Mouse (Mus musculus): Measurements from ENCODE around the gene Pdgfc. TPM values are rescaled to one million over a fixed set of nuclear protein-coding genes. Genes with fewer than 3 reads are reported as not detected.
"Not testable (repeated sequence)": the region's sequence is repeated elsewhere in the genome, so short reads cannot be mapped to it uniquely, and the experiment has no call there.

The Pdgfc gene
- polyA plus RNA-seq, 1 experiment from 2014 or later, result 17.3 TPM

- no peak for ATAC-seq (ENCODE audit: low FRiP score)
- no peak overlapping the region for H3K9ac ChIP-seq (ENCODE audit: low read depth, low read length)
- 96% methylated on average over 1 of the region's 1 CpGs for WGBS
These were observed 84.4 kb downstream of the Pdgfc start for GRCm38 (mm10) chr3:81120664-81121063.

GRCm38 (mm10) chr3:81121731-81122130 lies 85.5 kb downstream of the Pdgfc start:
- Histone ChIP-seq H3K27me3 (ENCODE audit: control insufficient read depth, insufficient read depth, low read length) (no peaks in the 10 kb centered on the region), H3K9me3 (ENCODE audit: control insufficient read depth, low read length) (no peaks in the 10 kb centered on the region), H3K36me3 (ENCODE audit: control insufficient read depth, insufficient read depth, low read length) (no peaks in the 10 kb centered on the region), H3K4me2 (replicated peaks; ENCODE audit: low read depth, low read length) (no peak overlapping the region), H3K4me3 (ENCODE audit: low read depth, low read length) (no peak overlapping the region), H3K27ac (ENCODE audit: low read depth, low read length) (no peak overlapping the region), H3K4me1 (replicated peaks; ENCODE audit: control insufficient read depth, insufficient read depth, low read length) (no peaks in the 10 kb centered on the region), H3K9ac (ENCODE audit: low read depth, low read length) (no peak overlapping the region)
- DNase-seq (ENCODE audit: low spot score) (no peak), ATAC-seq (ENCODE audit: low FRiP score) (no peak)
- 89% methylated on average over 1 of the region's 1 CpGs for WGBS

More at GRCm38 (mm10) chr3:81120664-81121063, 84.4 kb downstream of the Pdgfc start:
- Histone ChIP-seq H3K27me3 (ENCODE audit: control insufficient read depth, insufficient read depth, low read length) (no peaks in the 10 kb centered on the region), H3K27ac (ENCODE audit: low read depth, low read length) (no peak overlapping the region), H3K36me3 (ENCODE audit: control insufficient read depth, insufficient read depth, low read length) (no peaks in the 10 kb centered on the region), H3K4me2 (replicated peaks; ENCODE audit: low read depth, low read length) (no peak overlapping the region), H3K4me1 (replicated peaks; ENCODE audit: control insufficient read depth, insufficient read depth, low read length) (no peaks in the 10 kb centered on the region), H3K4me3 (ENCODE audit: low read depth, low read length) (no peak overlapping the region), H3K9me3 (ENCODE audit: control insufficient read depth, low read length) (no peaks in the 10 kb centered on the region)
- DNase-seq (ENCODE audit: low spot score), result no peak

GRCm38 (mm10) chr3:81123461-81123860 lies 87.2 kb downstream of the Pdgfc start:
- Histone ChIP-seq H3K9me3 (ENCODE audit: control insufficient read depth, low read length) (no peaks in the 10 kb centered on the region), H3K4me3 (ENCODE audit: low read depth, low read length) (no peak overlapping the region), H3K27ac (ENCODE audit: low read depth, low read length) (no peak overlapping the region), H3K27me3 (ENCODE audit: control insufficient read depth, insufficient read depth, low read length) (no peaks in the 10 kb centered on the region), H3K9ac (ENCODE audit: low read depth, low read length) (no peak overlapping the region), H3K4me1 (replicated peaks; ENCODE audit: control insufficient read depth, insufficient read depth, low read length) (no peaks in the 10 kb centered on the region), H3K4me2 (replicated peaks; ENCODE audit: low read depth, low read length) (no peak overlapping the region), H3K36me3 (ENCODE audit: control insufficient read depth, insufficient read depth, low read length) (no peaks in the 10 kb centered on the region)
- DNase-seq (ENCODE audit: low spot score) (no peak), ATAC-seq (ENCODE audit: low FRiP score) (no peak)
- 83% methylated on average over 3 of the region's 3 CpGs for WGBS

GRCm38 (mm10) chr3:81127013-81127412 lies 90.8 kb downstream of the Pdgfc start:
- WGBS, result 48% methylated on average over 2 of the region's 2 CpGs
- no peaks in the 10 kb centered on the region for H3K4me1 ChIP-seq (replicated peaks; ENCODE audit: control insufficient read depth, insufficient read depth, low read length)
- H3K36me3 ChIP-seq (ENCODE audit: control insufficient read depth, insufficient read depth, low read length), result no peaks in the 10 kb centered on the region
- H3K27ac ChIP-seq (ENCODE audit: low read depth, low read length), result no peak overlapping the region
- H3K4me2 ChIP-seq (replicated peaks; ENCODE audit: low read depth, low read length), result no peak overlapping the region
- no peak overlapping the region for H3K4me3 ChIP-seq (ENCODE audit: low read depth, low read length)
- H3K9ac ChIP-seq (ENCODE audit: low read depth, low read length), result no peak overlapping the region
- DNase-seq (ENCODE audit: low spot score) (no peak), ATAC-seq (ENCODE audit: low FRiP score) (no peak)
- H3K9me3 ChIP-seq (ENCODE audit: control insufficient read depth, low read length), result no peaks in the 10 kb centered on the region
- no peaks in the 10 kb centered on the region for H3K27me3 ChIP-seq (ENCODE audit: control insufficient read depth, insufficient read depth, low read length)

- DNase-seq (ENCODE audit: low spot score), result no peak
- no peak for ATAC-seq (ENCODE audit: low FRiP score)
- Histone ChIP-seq H3K36me3 (ENCODE audit: control insufficient read depth, insufficient read depth, low read length) (no peaks in the 10 kb centered on the region), H3K9me3 (ENCODE audit: control insufficient read depth, low read length) (no peaks in the 10 kb centered on the region), H3K27ac (ENCODE audit: low read depth, low read length) (no peak overlapping the region), H3K4me2 (replicated peaks; ENCODE audit: low read depth, low read length) (no peak overlapping the region), H3K9ac (ENCODE audit: low read depth, low read length) (no peak overlapping the region), H3K4me3 (ENCODE audit: low read depth, low read length) (no peak overlapping the region), H3K4me1 (replicated peaks; ENCODE audit: control insufficient read depth, insufficient read depth, low read length) (no peaks in the 10 kb centered on the region), H3K27me3 (ENCODE audit: control insufficient read depth, insufficient read depth, low read length) (no peaks in the 10 kb centered on the region)
- 86% methylated on average over 3 of the region's 3 CpGs for WGBS
These were observed 100.8 kb downstream of the Pdgfc start for GRCm38 (mm10) chr3:81136985-81137384.

GRCm38 (mm10) chr3:81138030-81138429 lies 101.8 kb downstream of the Pdgfc start:
- H3K4me2 ChIP-seq (replicated peaks; ENCODE audit: low read depth, low read length); ATAC-seq (ENCODE audit: low FRiP score); H3K36me3 ChIP-seq (ENCODE audit: control insufficient read depth, insufficient read depth, low read length); H3K4me3 ChIP-seq (ENCODE audit: low read depth, low read length); H3K9ac ChIP-seq (ENCODE audit: low read depth, low read length); H3K9me3 ChIP-seq (ENCODE audit: control insufficient read depth, low read length); H3K27me3 ChIP-seq (ENCODE audit: control insufficient read depth, insufficient read depth, low read length); H3K4me1 ChIP-seq (replicated peaks; ENCODE audit: control insufficient read depth, insufficient read depth, low read length); H3K27ac ChIP-seq (ENCODE audit: low read depth, low read length); DNase-seq (ENCODE audit: low spot score): not testable (repeated sequence)
- 86% methylated on average over 1 of the region's 1 CpGs for WGBS

- Histone ChIP-seq H3K36me3 (ENCODE audit: control insufficient read depth, insufficient read depth, low read length) (no peaks in the 10 kb centered on the region), H3K4me1 (replicated peaks; ENCODE audit: control insufficient read depth, insufficient read depth, low read length) (no peaks in the 10 kb centered on the region), H3K27ac (ENCODE audit: low read depth, low read length) (no peak overlapping the region), H3K9me3 (ENCODE audit: control insufficient read depth, low read length) (no peaks in the 10 kb centered on the region), H3K4me3 (ENCODE audit: low read depth, low read length) (no peak overlapping the region), H3K4me2 (replicated peaks; ENCODE audit: low read depth, low read length) (no peak overlapping the region), H3K9ac (ENCODE audit: low read depth, low read length) (no peak overlapping the region), H3K27me3 (ENCODE audit: control insufficient read depth, insufficient read depth, low read length) (no peaks in the 10 kb centered on the region)
- DNase-seq (ENCODE audit: low spot score) (no peak), ATAC-seq (ENCODE audit: low FRiP score) (no peak)
These were observed 107.5 kb downstream of the Pdgfc start for GRCm38 (mm10) chr3:81143730-81144129.

GRCm38 (mm10) chr3:81149109-81149521 lies 112.9 kb downstream of the Pdgfc start:
- Histone ChIP-seq H3K36me3 (ENCODE audit: control insufficient read depth, insufficient read depth, low read length) (no peaks in the 10 kb centered on the region), H3K27me3 (ENCODE audit: control insufficient read depth, insufficient read depth, low read length) (no peaks in the 10 kb centered on the region), H3K9ac (ENCODE audit: low read depth, low read length) (no peak overlapping the region), H3K9me3 (ENCODE audit: control insufficient read depth, low read length) (no peaks in the 10 kb centered on the region), H3K27ac (ENCODE audit: low read depth, low read length) (no peak overlapping the region), H3K4me3 (ENCODE audit: low read depth, low read length) (no peak overlapping the region), H3K4me1 (replicated peaks; ENCODE audit: control insufficient read depth, insufficient read depth, low read length) (no peaks in the 10 kb centered on the region), H3K4me2 (replicated peaks; ENCODE audit: low read depth, low read length) (no peak overlapping the region)
- DNase-seq (ENCODE audit: low spot score) (no peak), ATAC-seq (ENCODE audit: low FRiP score) (no peak)
- WGBS, result 77% methylated on average over 3 of the region's 3 CpGs

- ATAC-seq (ENCODE audit: low FRiP score), result no peak
- H3K27me3 ChIP-seq (ENCODE audit: control insufficient read depth, insufficient read depth, low read length), result no peaks in the 10 kb centered on the region
- H3K27ac ChIP-seq (ENCODE audit: low read depth, low read length), result no peak overlapping the region
These were observed 114.0 kb downstream of the Pdgfc start for GRCm38 (mm10) chr3:81150228-81150627.

More at GRCm38 (mm10) chr3:81150228-81150627, 114.0 kb downstream of the Pdgfc start:
- DNase-seq (ENCODE audit: low spot score), result no peak
- Histone ChIP-seq H3K4me2 (replicated peaks; ENCODE audit: low read depth, low read length) (no peak overlapping the region), H3K4me1 (replicated peaks; ENCODE audit: control insufficient read depth, insufficient read depth, low read length) (no peaks in the 10 kb centered on the region), H3K4me3 (ENCODE audit: low read depth, low read length) (no peak overlapping the region), H3K9ac (ENCODE audit: low read depth, low read length) (no peak overlapping the region), H3K9me3 (ENCODE audit: control insufficient read depth, low read length) (no peaks in the 10 kb centered on the region), H3K36me3 (ENCODE audit: control insufficient read depth, insufficient read depth, low read length) (no peaks in the 10 kb centered on the region)
